Mouse (Mus musculus) neural tube, embryonic 12.5 days (tissue): ENCODE data around the gene C1d. TPM values are rescaled to one million over a fixed set of nuclear protein-coding genes. Genes with fewer than 3 reads are reported as not detected.
A peak's percentile ranks its signal among the peaks of the same experiment; 100 is the strongest.

Experiments used
- ATAC-seq: fragments of 200-750 bp; cut with Nextera tagmentation; 2 replicates; pipeline ENCODE4 v1.8.0; 2017; ENCODE audit warnings: low read depth, mild to moderate bottlenecking, moderate TSS enrichment, moderate library complexity; ENCODE audit not compliant: low FRiP score
- H3K27ac ChIP-seq: fragments of 300-500 bp; sonication (generic); 2 replicates; pipeline ENCODE4 v1.5.1; 2016
- H3K27me3 ChIP-seq: fragments of 300-500 bp; sonication (generic); replicated peaks from 2 replicates; pipeline ENCODE4 v1.6.1; 2016; ENCODE audit warnings: mild to moderate bottlenecking
- H3K36me3 ChIP-seq: fragments of 300-500 bp; sonication (generic); 2 replicates; pipeline ENCODE4 v1.6.1; 2016; ENCODE audit warnings: mild to moderate bottlenecking
- H3K4me1 ChIP-seq: fragments of 300-500 bp; sonication (generic); 2 replicates; pipeline ENCODE4 v1.6.1; 2016
- H3K4me2 ChIP-seq: fragments of 300-500 bp; sonication (generic); replicated peaks from 2 replicates; pipeline ENCODE4 v1.6.1; 2016; ENCODE audit warnings: mild to moderate bottlenecking
- H3K4me3 ChIP-seq: fragments of 300-500 bp; sonication (generic); 2 replicates; pipeline ENCODE4 v1.5.1; 2016
- H3K9ac ChIP-seq: fragments of 300-500 bp; sonication (generic); 2 replicates; pipeline ENCODE4 v1.6.1; 2016; ENCODE audit warnings: mild to moderate bottlenecking
- H3K9me3 ChIP-seq: fragments of 300-500 bp; sonication (generic); 2 replicates; pipeline ENCODE4 v1.6.1; 2016; ENCODE audit warnings: mild to moderate bottlenecking
- WGBS: fragments of 180-500 bp; shearing (Covaris S2); methylation state at CpG from one replicate; pipeline ENCODE4 v1.1.7; 2016; 5-methylcytosine and 5-hydroxymethylcytosine counted together
- polyA plus RNA-seq: library from polyadenylated mRNA; unstranded; fragments of >200 nt; fragmentation: Nextera tagmentation; extraction: Ambion mirVana; gene quantifications from 2 replicates; pipeline ENCODE4 v1.2.1, GENCODE M21; 2016

Gene C1d
- polyA plus RNA-seq, 1 experiment from 2014 or later, result 118 TPM

DNA sequence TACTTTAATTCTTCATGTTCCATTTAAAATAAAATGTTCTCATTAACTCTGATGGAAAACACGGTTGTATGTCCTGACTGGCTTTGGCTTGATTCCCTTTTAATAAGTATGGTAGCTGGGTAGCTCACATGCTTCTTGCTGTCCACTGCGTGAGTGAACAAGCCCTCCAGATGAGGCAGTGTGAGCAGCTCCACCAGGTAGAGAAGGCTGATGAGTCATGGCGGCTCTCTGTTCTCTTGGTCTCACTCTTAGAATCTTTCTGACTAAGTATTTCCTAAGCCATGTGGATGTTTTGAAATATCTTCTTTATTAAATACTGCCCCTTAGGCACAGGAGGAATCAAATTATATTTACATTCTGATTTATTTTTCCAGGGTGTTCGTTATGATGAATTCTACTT is 9.8 kb downstream of the C1d start:
- 93% methylated on average over 4 of the region's 4 CpGs for WGBS
- Histone ChIP-seq H3K4me1 (no peaks in the 10 kb centered on the region), H3K4me3 (no peak overlapping the region), H3K27me3 (no peaks in the 10 kb centered on the region), H3K9ac (no peak overlapping the region), H3K9me3 (no peaks in the 10 kb centered on the region), H3K4me2 (no peak overlapping the region), H3K27ac (no peak overlapping the region), H3K36me3 (peaks cover 8% of the 10 kb centered on the region)
- no peak for ATAC-seq

GRCm38 (mm10) chr11:17268801-17269200 is 11.4 kb downstream of the C1d start:
- Histone ChIP-seq H3K4me1 (no peaks in the 10 kb centered on the region), H3K9ac (no peak overlapping the region), H3K27me3 (no peaks in the 10 kb centered on the region), H3K9me3 (no peaks in the 10 kb centered on the region), H3K27ac (no peak overlapping the region), H3K36me3 (peaks cover 8% of the 10 kb centered on the region), H3K4me2 (no peak overlapping the region), H3K4me3 (no peak overlapping the region)
- 79% methylated on average over 1 of the region's 1 CpGs for WGBS
- ATAC-seq, result no peak

- no peaks in the 10 kb centered on the region for H3K27me3 ChIP-seq
- H3K9me3 ChIP-seq, result no peaks in the 10 kb centered on the region
- no peak overlapping the region for H3K27ac ChIP-seq
- WGBS, result 16% methylated on average over 9 of the region's 9 CpGs
- no peaks in the 10 kb centered on the region for H3K36me3 ChIP-seq
- no peak overlapping the region for H3K9ac ChIP-seq
- H3K4me1 ChIP-seq, result no peaks in the 10 kb centered on the region
- peak; percentile 71; the same call in 1 of the 2 replicates for ATAC-seq
- H3K4me3 ChIP-seq, result no peak overlapping the region
- no peak overlapping the region for H3K4me2 ChIP-seq
Measured at GRCm38 (mm10) chr11:17279959-17280358, 22.6 kb downstream of the C1d start.

DNA sequence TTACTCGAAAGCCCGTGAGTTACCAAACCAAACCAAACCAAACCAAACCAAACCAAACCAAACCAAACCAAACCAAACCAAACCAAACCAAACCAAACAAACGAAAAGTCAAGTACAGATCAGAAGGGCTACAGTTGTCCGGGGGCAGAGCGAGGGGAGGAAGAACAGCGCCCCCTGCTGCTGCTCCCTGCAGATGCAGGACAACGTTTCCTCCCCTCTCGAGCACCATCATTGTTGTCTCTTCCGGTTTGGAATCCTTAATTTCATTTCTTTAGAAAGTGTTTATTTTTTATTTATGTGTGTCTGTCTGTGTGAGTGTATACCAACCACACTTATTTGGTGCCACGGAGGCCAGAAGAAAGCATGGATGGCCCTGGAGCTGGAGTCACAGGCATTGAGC is 26.7 kb downstream of the C1d start:
- H3K27me3 ChIP-seq, result no peaks in the 10 kb centered on the region
- ATAC-seq, result no peak
- H3K4me1 ChIP-seq, result no peaks in the 10 kb centered on the region
- no peak overlapping the region for H3K27ac ChIP-seq
- no peak overlapping the region for H3K4me3 ChIP-seq
- H3K9me3 ChIP-seq, result no peaks in the 10 kb centered on the region
- no peak overlapping the region for H3K9ac ChIP-seq
- no peak overlapping the region for H3K4me2 ChIP-seq
- H3K36me3 ChIP-seq, result no peaks in the 10 kb centered on the region
- 74% methylated on average over 10 of the region's 10 CpGs for WGBS

DNA sequence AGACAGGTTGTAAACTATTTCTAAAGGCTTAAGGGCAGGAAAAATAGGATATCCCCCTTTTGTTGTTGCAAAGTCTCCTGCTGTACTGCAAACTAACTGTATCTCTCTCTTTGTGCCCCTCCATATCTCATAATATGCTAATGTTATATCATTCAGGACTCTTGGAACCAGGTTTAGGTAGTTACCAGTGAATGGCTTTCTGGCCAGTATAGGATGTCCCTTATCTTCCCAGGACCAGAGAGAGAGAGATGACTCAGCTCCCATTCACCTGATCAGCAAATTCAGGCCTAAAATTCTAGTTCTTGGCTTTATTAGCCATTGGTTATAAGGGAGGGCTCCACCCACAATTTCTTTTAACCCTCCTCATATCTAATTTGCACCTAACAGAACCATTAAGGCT is 31.5 kb downstream of the C1d start:
- Histone ChIP-seq H3K4me3 (no peak overlapping the region), H3K9me3 (no peaks in the 10 kb centered on the region), H3K9ac (no peak overlapping the region), H3K27ac (no peak overlapping the region), H3K27me3 (no peaks in the 10 kb centered on the region), H3K4me1 (no peaks in the 10 kb centered on the region), H3K4me2 (no peak overlapping the region), H3K36me3 (no peaks in the 10 kb centered on the region)
- no peak for ATAC-seq

- H3K4me3 ChIP-seq, result no peak overlapping the region
- no peak overlapping the region for H3K27ac ChIP-seq
- ATAC-seq, result no peak
- no peaks in the 10 kb centered on the region for H3K36me3 ChIP-seq
- no peaks in the 10 kb centered on the region for H3K4me1 ChIP-seq
- H3K9ac ChIP-seq, result no peak overlapping the region
- no peaks in the 10 kb centered on the region for H3K9me3 ChIP-seq
- no peak overlapping the region for H3K4me2 ChIP-seq
- WGBS, result 78% methylated on average over 8 of the region's 8 CpGs
- no peaks in the 10 kb centered on the region for H3K27me3 ChIP-seq
Measured at GRCm38 (mm10) chr11:17306007-17306891, 48.9 kb downstream of the C1d start.

- no peaks in the 10 kb centered on the region for H3K36me3 ChIP-seq
- no peak overlapping the region for H3K27ac ChIP-seq
- no peak overlapping the region for H3K4me3 ChIP-seq
- H3K4me1 ChIP-seq, result no peaks in the 10 kb centered on the region
- no peak overlapping the region for H3K4me2 ChIP-seq
- no peak for ATAC-seq
- H3K9ac ChIP-seq, result no peak overlapping the region
- H3K9me3 ChIP-seq, result no peaks in the 10 kb centered on the region
- H3K27me3 ChIP-seq, result no peaks in the 10 kb centered on the region
Measured at GRCm38 (mm10) chr11:17307457-17307856, 50.1 kb downstream of the C1d start.

Other genes starting within 250 kb of the C1d start
- gene Cnrip1, start 206.0 kb upstream of the C1d start, polyA plus RNA-seq, result 45.9 and 51.2 TPM in 2 replicates
- 4.8 and 5.7 TPM in 2 replicates for gene Plek, start 205.2 kb upstream of the C1d start, polyA plus RNA-seq
- gene Ppp3r1, start 98.3 kb upstream of the C1d start, polyA plus RNA-seq, result 139 and 140 TPM in 2 replicates
- 24.0 and 26.0 TPM in 2 replicates for gene Wdr92, start 75.5 kb upstream of the C1d start, polyA plus RNA-seq
- 68.1 and 69.5 TPM in 2 replicates for gene Pno1, start 46.0 kb upstream of the C1d start, polyA plus RNA-seq